Mouse (Mus musculus) embryonic fibroblast, embryonic 13.5 days (primary cell): Measurements from ENCODE around the gene Gm6904.
A peak's percentile ranks its signal among the peaks of the same experiment; 100 is the strongest.
"Not testable (repeated sequence)": the region's sequence is repeated elsewhere in the genome, so short reads cannot be mapped to it uniquely, and the experiment has no call there.

Source experiments
- CTCF ChIP-seq: IDR thresholded peaks from 2 replicates; pipeline ENCODE4 v1.5.1; 2011; ENCODE audit warnings: mild to moderate bottlenecking, control low read depth, low read length, moderate library complexity, borderline replicate concordance; ENCODE audit not compliant: insufficient read depth
- POLR2A ChIP-seq: IDR thresholded peaks from 2 replicates; pipeline ENCODE4 v1.6.1; 2011; ENCODE audit warnings: low read depth, mild to moderate bottlenecking, control low read depth, low read length, moderate library complexity

DNA sequence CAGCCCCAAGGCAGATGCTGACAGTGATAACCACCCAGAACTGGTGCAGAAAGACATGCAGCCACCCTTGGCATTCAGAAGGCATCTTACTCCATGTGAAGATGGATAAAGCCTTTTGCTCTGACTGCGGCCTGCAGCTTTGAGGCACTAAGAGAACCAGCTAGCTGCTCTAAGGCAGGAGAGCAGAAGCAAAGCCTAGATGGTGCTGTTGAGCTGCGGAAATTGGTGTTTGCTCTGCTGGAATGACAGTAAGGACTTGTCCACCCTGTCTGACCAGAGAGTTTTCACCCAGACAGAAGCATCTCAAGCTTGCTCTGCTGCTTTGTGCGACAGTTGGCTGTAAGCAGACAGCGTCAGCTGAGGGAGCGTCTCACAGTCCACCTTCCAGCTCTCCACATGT, 9.7 kb downstream of the Gm6904 start:
- TF ChIP-seq POLR2A = not testable (repeated sequence)
- TF ChIP-seq CTCF = peak; percentile 8; the same call in 1 of the 2 replicates
